In genomic region chr2:25123527-25123926, GRCm38 (mm10) we compare ENCODE assay signal across 23 mouse cellular contexts. TPM values are rescaled to one million over a fixed set of nuclear protein-coding genes. Genes with fewer than 3 reads are reported as not detected.
DNase-seq lines count a peak whose midpoint lies in the region; ATAC-seq and TF ChIP-seq lines count a peak whose summit lies in the region.
"Had no signal": no experiment of that assay in that cellular context is flagged by ENCODE, and none has a peak within 500 bp of the region (broad histone marks: within the 10 kb centered on the region; RNA-seq: fewer than 3 reads in every experiment).

No protein-coding gene starts in this region.

- TF ChIP-seq EP300 in liver, embryonic 14.5 days (IDR thresholded peaks at IDR 0.05; ENCODE audit: low read depth): no peak
- no peak for TF ChIP-seq EP300 in stomach, postnatal 0 days (optimal IDR thresholded peaks at IDR 0.05)

- DNase-seq in hindbrain, embryonic 10.5 days (ENCODE audit: low spot score): no peak
- no peak for DNase-seq in hindbrain, embryonic 14.5 days (ENCODE audit: low spot score)
- no peak for DNase-seq in G1E (ENCODE audit: low spot score)
- DNase-seq in liver, embryonic 14.5 days (ENCODE audit: low read depth in 3 of 3, low spot score in 3 of 3): no peak
- DNase-seq in stomach, postnatal 0 days (ENCODE audit: low spot score): peak; percentile 36
- DNase-seq in cerebellum, postnatal 25 days: no peak
- no peak for DNase-seq in layer of hippocampus, postnatal 14 days (ENCODE audit: low spot score in 2 of 2)
- DNase-seq: adrenal gland, adult 2 months; adrenal gland, postnatal 25 days; cerebellum, adult 18-20 months; cerebellum, adult 9-11 months; forebrain, postnatal 0 days; gastrocnemius, postnatal 36 days; heart, adult 11 months; heart, postnatal 36 days had no signal

- peaks cover 56% of the 10 kb centered on the region for H3K4me1 ChIP-seq in hindbrain, embryonic 10.5 days (replicated peaks)
- peaks cover 28% of the 10 kb centered on the region for H3K4me1 ChIP-seq in hindbrain, embryonic 14.5 days (replicated peaks; ENCODE audit: control insufficient read depth, insufficient read depth, low read length)
- H3K4me1 ChIP-seq in G1E (ENCODE audit: insufficient read depth, low read depth, low read length): peaks cover 48% of the 10 kb centered on the region
- H3K4me1 ChIP-seq in liver, embryonic 14.5 days (replicated peaks; ENCODE audit: control insufficient read depth in 2 of 2, insufficient read depth in 2 of 2, low read length in 1 of 2): peaks cover 4 to 14% of the 10 kb centered on the region in 2 experiments; a peak in 3 of 4 replicates
- no peaks in the 10 kb centered on the region; the same call in 1 of the 2 replicates for H3K4me1 ChIP-seq in stomach, postnatal 0 days (replicated peaks; ENCODE audit: control insufficient read depth, insufficient read depth)

- H3K27ac ChIP-seq in hindbrain, embryonic 10.5 days: peak overlapping the region; percentile 95
- no peak overlapping the region for H3K27ac ChIP-seq in hindbrain, embryonic 14.5 days
- no peak overlapping the region for H3K27ac ChIP-seq in liver, embryonic 14.5 days
- no peak overlapping the region for H3K27ac ChIP-seq in stomach, postnatal 0 days (replicated peaks)
- H3K27ac ChIP-seq: embryonic facial prominence, embryonic 12.5 days; forebrain, embryonic 13.5 days; heart, embryonic 13.5 days; hindbrain, postnatal 0 days had no signal

- no peak overlapping the region for H3K9ac ChIP-seq in hindbrain, embryonic 14.5 days
- no peak overlapping the region for H3K9ac ChIP-seq in liver, embryonic 14.5 days (replicated peaks)
- no peak overlapping the region for H3K9ac ChIP-seq in stomach, postnatal 0 days (ENCODE audit: low read length)
- H3K9ac ChIP-seq: embryonic facial prominence, embryonic 12.5 days; forebrain, embryonic 13.5 days; forebrain, postnatal 0 days; heart, embryonic 13.5 days; hindbrain, embryonic 12.5 days had no signal

- TF ChIP-seq CTCF in G1E (IDR thresholded peaks at IDR 0.05; ENCODE audit: low read depth, low read length): no peak
- TF ChIP-seq CTCF in liver, embryonic 14.5 days (IDR thresholded peaks at IDR 0.05; ENCODE audit: low read depth): no peak
- no peak for TF ChIP-seq CTCF in stomach, postnatal 0 days (IDR thresholded peaks at IDR 0.05; ENCODE audit: low read depth)

- 85% methylated on average over 5 of the region's 5 CpGs for WGBS in hindbrain, embryonic 10.5 days
- 96% methylated on average over 5 of the region's 5 CpGs for WGBS in hindbrain, embryonic 14.5 days
- WGBS in liver, embryonic 14.5 days (ENCODE audit: insufficient replicate concordance): 26% methylated on average over 5 of the region's 5 CpGs
- 45% methylated on average over 5 of the region's 5 CpGs for WGBS in stomach, postnatal 0 days

- H3K36me3 ChIP-seq in hindbrain, embryonic 10.5 days: no peaks in the 10 kb centered on the region
- H3K36me3 ChIP-seq in hindbrain, embryonic 14.5 days (replicated peaks; ENCODE audit: control insufficient read depth, insufficient read depth): no peaks in the 10 kb centered on the region
- no peaks in the 10 kb centered on the region for H3K36me3 ChIP-seq in G1E (replicated peaks)
- no peaks in the 10 kb centered on the region for H3K36me3 ChIP-seq in liver, embryonic 14.5 days (replicated peaks; ENCODE audit: control insufficient read depth, insufficient read depth, low read depth)
- no peaks in the 10 kb centered on the region for H3K36me3 ChIP-seq in stomach, postnatal 0 days (ENCODE audit: control insufficient read depth, insufficient read depth, low read length)
- H3K36me3 ChIP-seq: embryonic facial prominence, embryonic 12.5 days; heart, embryonic 13.5 days; hindbrain, embryonic 12.5 days had no signal

- no peak overlapping the region for H3K4me2 ChIP-seq in hindbrain, embryonic 14.5 days (replicated peaks)
- H3K4me2 ChIP-seq in liver, embryonic 14.5 days (ENCODE audit: low read depth): no peak overlapping the region
- H3K4me2 ChIP-seq in stomach, postnatal 0 days (replicated peaks; ENCODE audit: low read depth): no peak overlapping the region
- H3K4me2 ChIP-seq: embryonic facial prominence, embryonic 12.5 days; forebrain, embryonic 13.5 days; heart, embryonic 13.5 days; hindbrain, embryonic 12.5 days had no signal

- no peaks in the 10 kb centered on the region for H3K9me3 ChIP-seq in hindbrain, embryonic 10.5 days
- H3K9me3 ChIP-seq in hindbrain, embryonic 14.5 days (ENCODE audit: control insufficient read depth, low read length): no peaks in the 10 kb centered on the region
- H3K9me3 ChIP-seq in G1E (replicated peaks): no peaks in the 10 kb centered on the region
- no peaks in the 10 kb centered on the region for H3K9me3 ChIP-seq in liver, embryonic 14.5 days (ENCODE audit: control insufficient read depth, low read length)
- no peaks in the 10 kb centered on the region for H3K9me3 ChIP-seq in stomach, postnatal 0 days (ENCODE audit: control insufficient read depth, low read length)
- H3K9me3 ChIP-seq: embryonic facial prominence, embryonic 12.5 days; forebrain, embryonic 13.5 days; heart, embryonic 13.5 days; hindbrain, embryonic 12.5 days had no signal

- H3K27me3 ChIP-seq in hindbrain, embryonic 10.5 days (ENCODE audit: insufficient read depth, poor library complexity, severe bottlenecking): peaks cover 19% of the 10 kb centered on the region
- no peaks in the 10 kb centered on the region for H3K27me3 ChIP-seq in hindbrain, embryonic 14.5 days (ENCODE audit: control insufficient read depth, insufficient read depth, low read length)
- peaks cover 12% of the 10 kb centered on the region; the same call in 1 of the 2 replicates for H3K27me3 ChIP-seq in G1E (ENCODE audit: insufficient read depth, low read length)
- H3K27me3 ChIP-seq in liver, embryonic 14.5 days (ENCODE audit: control insufficient read depth, insufficient read depth, low read length): no peaks in the 10 kb centered on the region
- no peaks in the 10 kb centered on the region for H3K27me3 ChIP-seq in stomach, postnatal 0 days (ENCODE audit: control insufficient read depth, insufficient read depth, low read length)
- H3K27me3 ChIP-seq: CH12.LX; embryonic facial prominence, embryonic 12.5 days; forebrain, embryonic 13.5 days; heart, embryonic 13.5 days; hindbrain, embryonic 12.5 days had no signal

- no peak overlapping the region for H3K4me3 ChIP-seq in hindbrain, embryonic 10.5 days
- no peak overlapping the region for H3K4me3 ChIP-seq in hindbrain, embryonic 14.5 days (replicated peaks; ENCODE audit: low read length)
- H3K4me3 ChIP-seq in G1E (ENCODE audit: low read depth, low read length): no peak overlapping the region
- H3K4me3 ChIP-seq in liver, embryonic 14.5 days (ENCODE audit: insufficient read depth in 1 of 2, low read depth in 2 of 2, low read length in 2 of 2): no peak overlapping the region
- no peak overlapping the region for H3K4me3 ChIP-seq in stomach, postnatal 0 days (ENCODE audit: low read depth, low read length)
- H3K4me3 ChIP-seq: embryonic facial prominence, embryonic 12.5 days; forebrain, embryonic 13.5 days; heart, embryonic 13.5 days; hindbrain, embryonic 12.5 days had no signal

- ATAC-seq in hindbrain, embryonic 14.5 days (ENCODE audit: low FRiP score): no peak
- ATAC-seq in G1E (ENCODE audit: extremely low read depth, insufficient number of reproducible peaks, low FRiP score, poor library complexity, severe bottlenecking): peak; percentile 15; the same call in 1 of the 2 replicates
- peak; percentile 32; the same call in 1 of the 2 replicates for ATAC-seq in liver, embryonic 14.5 days (ENCODE audit: insufficient read depth)
- no peak for ATAC-seq in stomach, postnatal 0 days (ENCODE audit: low FRiP score, low TSS enrichment)
- ATAC-seq: forebrain, embryonic 13.5 days; forebrain, postnatal 0 days; hindbrain, postnatal 0 days had no signal

RNA-seq across cellular contexts. Expression of gene Noxa1, which starts 28.6 kb away (rescaled TPM):
- 0.22 and 0.38 TPM in 2 replicates for polyA plus RNA-seq in hindbrain, embryonic 10.5 days (2016; fragmentation: Nextera tagmentation; extraction: Ambion mirVana)
- not detected in 2 replicates for polyA plus RNA-seq in hindbrain, embryonic 14.5 days (2014; fragmentation: Nextera tagmentation; extraction: Ambion mirVana)
- total RNA-seq in G1E (2014; fragmentation: Nextera tagmentation) (not detected in 2 replicates), G1E (2017) (0.27 and 0.46 TPM in 2 replicates)
- polyA plus RNA-seq in G1E (2012): 0.08 and 0.12 TPM in 2 replicates
- polyA plus RNA-seq in liver, embryonic 14.5 days (2012; rRNA removed): 0.95 and 1.1 TPM in 2 replicates
- polyA plus RNA-seq in liver, embryonic 14.5 days (2014; fragmentation: Nextera tagmentation; extraction: Ambion mirVana): 1.2 and 1.8 TPM in 2 replicates
- 4.0 and 4.4 TPM in 2 replicates for polyA plus RNA-seq in stomach, postnatal 0 days (2015; fragmentation: Nextera tagmentation; extraction: Ambion mirVana)
- not detected for total RNA-seq in layer of hippocampus, postnatal 14 days (2021)
- total RNA-seq: adrenal gland, adult 2 months; adrenal gland, postnatal 25 days; forebrain, postnatal 0 days; gastrocnemius, adult 8-10 months; gastrocnemius, postnatal 36 days; heart, postnatal 36 days; hindbrain, postnatal 0 days had no signal
- polyA plus RNA-seq: adrenal gland, adult 2 months; embryonic facial prominence, embryonic 12.5 days; forebrain, embryonic 13.5 days; forebrain, postnatal 0 days; heart, embryonic 13.5 days; heart, postnatal 0 days; hindbrain, postnatal 0 days had no signal

RNA-seq across cellular contexts. Expression of gene Entpd8, which starts 43.4 kb away (rescaled TPM):
- polyA plus RNA-seq in hindbrain, embryonic 10.5 days (2016; fragmentation: Nextera tagmentation; extraction: Ambion mirVana): not detected in 2 replicates
- 0.21 TPM in 1 of 2 replicates, not detected in the other for polyA plus RNA-seq in hindbrain, embryonic 14.5 days (2014; fragmentation: Nextera tagmentation; extraction: Ambion mirVana)
- total RNA-seq in G1E (2014; fragmentation: Nextera tagmentation) (not detected in 2 replicates), G1E (2017) (not detected in 2 replicates)
- not detected in 2 replicates for polyA plus RNA-seq in G1E (2012)
- 4.9 and 5.3 TPM in 2 replicates for polyA plus RNA-seq in liver, embryonic 14.5 days (2012; rRNA removed)
- 2.3 and 3.6 TPM in 2 replicates for polyA plus RNA-seq in liver, embryonic 14.5 days (2014; fragmentation: Nextera tagmentation; extraction: Ambion mirVana)
- polyA plus RNA-seq in stomach, postnatal 0 days (2015; fragmentation: Nextera tagmentation; extraction: Ambion mirVana): 3.3 TPM in 2 replicates
- total RNA-seq in layer of hippocampus, postnatal 14 days (2021): not detected
- total RNA-seq: adrenal gland, postnatal 25 days; CH12.LX; forebrain, postnatal 0 days; gastrocnemius, adult 8-10 months; heart, postnatal 36 days; hindbrain, postnatal 0 days had no signal
- polyA plus RNA-seq: embryonic facial prominence, embryonic 12.5 days; forebrain, embryonic 13.5 days; forebrain, postnatal 0 days; heart, embryonic 13.5 days; heart, postnatal 0 days; hindbrain, embryonic 12.5 days; hindbrain, postnatal 0 days had no signal

RNA-seq across cellular contexts. Expression of gene Nrarp, which starts 57.0 kb away (rescaled TPM):
- 77.4 and 108 TPM in 2 replicates for polyA plus RNA-seq in hindbrain, embryonic 10.5 days (2016; fragmentation: Nextera tagmentation; extraction: Ambion mirVana)
- polyA plus RNA-seq in hindbrain, embryonic 14.5 days (2014; fragmentation: Nextera tagmentation; extraction: Ambion mirVana): 15.6 and 19.9 TPM in 2 replicates
- total RNA-seq in G1E (2014; fragmentation: Nextera tagmentation): not detected in 2 replicates
- total RNA-seq in G1E (2017): 0.16 TPM in 1 of 2 replicates, not detected in the other
- not detected in 2 replicates for polyA plus RNA-seq in G1E (2012)
- polyA plus RNA-seq in liver, embryonic 14.5 days (2012; rRNA removed): 3.7 and 3.9 TPM in 2 replicates
- polyA plus RNA-seq in liver, embryonic 14.5 days (2014; fragmentation: Nextera tagmentation; extraction: Ambion mirVana): 1.8 and 1.9 TPM in 2 replicates
- 25.3 and 25.6 TPM in 2 replicates for polyA plus RNA-seq in stomach, postnatal 0 days (2015; fragmentation: Nextera tagmentation; extraction: Ambion mirVana)
- total RNA-seq in layer of hippocampus, postnatal 14 days (2021): 10 to 100 TPM; 38.1 to 49.8 TPM

Comparison
In these comparisons a context has a peak if more than half of its experiments do, and no peak if none do; other contexts are left out.
1. ATAC-seq: peak in G1E (single experiment) and liver, embryonic 14.5 days (single experiment); none in hindbrain, embryonic 14.5 days (single experiment) and stomach, postnatal 0 days (single experiment).